Mouse (Mus musculus): ENCODE measurements around the gene L1cam. TPM values are rescaled to one million over a fixed set of nuclear protein-coding genes. Genes with fewer than 3 reads are reported as not detected.

The L1cam gene
- polyA plus RNA-seq, 1 experiment = 1.6 TPM

DNA sequence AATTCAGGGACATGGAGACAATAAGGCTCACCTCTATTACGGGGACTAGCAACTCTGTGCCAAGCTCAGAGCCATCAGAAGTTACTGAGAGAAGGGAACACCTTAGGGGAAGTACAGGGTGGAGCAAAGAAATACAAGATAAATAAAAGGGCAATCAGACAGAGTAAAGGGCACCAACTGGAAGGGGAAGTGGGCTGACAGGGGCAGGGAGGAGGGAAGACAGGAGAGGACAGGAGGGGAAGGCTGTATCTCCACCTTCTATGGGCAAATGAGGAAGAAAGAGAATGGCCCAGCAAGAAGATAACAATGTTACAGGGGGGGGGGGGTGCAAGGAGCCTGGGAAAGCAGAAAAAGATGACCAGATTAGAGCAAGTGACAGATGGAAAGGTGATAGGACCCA is 18.9 kb downstream of the L1cam start:
- no peak for DNase-seq (ENCODE audit: low read depth)

GRCm38 (mm10) chrX:73875881-73876280 is 20.0 kb downstream of the L1cam start:
- no peak for DNase-seq (ENCODE audit: low read depth)

DNA sequence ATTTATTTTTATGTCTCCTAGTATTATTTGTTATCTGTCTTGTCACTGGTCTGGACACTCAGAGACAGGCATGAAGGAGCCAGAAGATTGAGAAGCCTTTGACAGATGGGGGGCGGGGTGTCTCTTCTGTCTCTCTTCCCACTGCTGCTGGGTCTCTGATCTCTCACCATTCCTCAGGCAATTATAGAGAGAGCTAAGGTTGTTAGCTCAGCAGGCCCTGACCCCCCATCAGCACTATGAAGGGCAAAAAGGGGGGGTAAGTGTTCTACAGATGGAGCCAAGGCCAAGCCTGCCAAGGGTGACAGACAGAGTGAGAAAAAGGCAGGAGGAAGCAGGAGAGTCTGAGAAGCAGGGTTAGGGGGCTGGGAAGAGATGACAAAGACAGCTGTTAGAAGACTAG is 23.9 kb downstream of the L1cam start:
- DNase-seq (ENCODE audit: low read depth) = no peak

DNA sequence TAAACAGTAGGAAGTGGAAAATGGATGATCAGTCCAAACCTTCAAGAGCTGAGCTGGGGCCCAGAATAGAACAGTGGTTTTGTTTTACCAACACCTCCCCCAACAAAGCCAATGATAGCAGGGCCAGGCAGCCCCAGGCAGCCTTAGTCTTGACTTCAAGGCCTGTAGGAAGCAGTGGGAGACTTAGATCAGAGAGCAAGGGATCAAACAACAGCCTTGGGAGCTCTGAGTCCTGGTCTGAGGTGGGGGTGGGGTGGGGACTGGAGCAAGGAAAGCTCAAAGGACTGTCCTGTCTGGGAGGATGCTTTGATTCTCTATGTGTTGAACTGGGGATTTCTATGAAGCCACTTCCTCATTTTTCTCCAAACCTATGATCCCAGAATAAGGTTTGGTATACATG is 24.4 kb downstream of the L1cam start:
- no peak for DNase-seq (ENCODE audit: low read depth)

- no peak for DNase-seq (ENCODE audit: low read depth)
These were observed 26.6 kb downstream of the L1cam start for GRCm38 (mm10) chrX:73869334-73869733.

DNA sequence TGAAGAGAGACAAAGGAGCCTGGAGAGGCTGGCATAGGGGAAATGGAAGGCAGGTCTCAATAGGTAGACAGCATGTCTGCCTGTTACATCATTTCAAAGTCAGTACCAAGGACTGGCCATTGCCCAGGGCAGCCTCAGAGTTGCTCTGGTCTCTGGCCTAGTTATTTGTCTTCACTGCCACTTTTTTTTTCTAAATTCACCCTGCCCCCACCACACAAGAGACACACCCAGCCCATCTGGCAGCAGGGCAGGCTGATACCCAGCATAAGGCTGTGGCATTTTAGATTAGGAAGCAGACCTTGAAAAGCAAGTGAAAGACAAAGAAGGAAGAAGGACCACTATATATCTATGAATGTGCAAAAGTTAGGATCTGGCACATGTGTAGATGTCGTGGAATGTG is 28.1 kb downstream of the L1cam start:
- no peak for DNase-seq (ENCODE audit: low read depth)

- no peak for DNase-seq (ENCODE audit: low read depth)
These were observed 28.6 kb downstream of the L1cam start for GRCm38 (mm10) chrX:73867256-73867655.

DNA sequence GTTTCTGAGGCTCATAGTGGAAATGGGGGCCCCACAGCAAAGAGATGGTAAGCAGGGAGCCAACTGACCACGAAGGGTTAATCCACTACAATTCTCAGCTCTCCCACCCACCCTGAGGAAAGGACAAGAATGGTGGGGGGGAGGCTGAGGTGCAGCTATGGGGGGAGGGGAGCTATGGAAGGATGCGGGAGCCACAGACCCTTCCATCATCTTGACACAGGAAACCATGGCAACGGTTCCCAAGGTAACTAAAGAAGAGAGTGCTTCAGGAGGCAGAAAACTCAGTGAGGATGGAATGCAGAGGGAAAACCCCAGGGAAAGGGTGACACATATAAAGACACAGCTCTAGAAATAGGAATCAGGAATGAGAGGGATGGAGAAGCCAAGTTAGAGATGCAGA is 31.2 kb downstream of the L1cam start:
- no peak for DNase-seq (ENCODE audit: low read depth)

GRCm38 (mm10) chrX:73855087-73855408 is 40.9 kb downstream of the L1cam start:
- DNase-seq (ENCODE audit: low read depth) = no peak

DNA sequence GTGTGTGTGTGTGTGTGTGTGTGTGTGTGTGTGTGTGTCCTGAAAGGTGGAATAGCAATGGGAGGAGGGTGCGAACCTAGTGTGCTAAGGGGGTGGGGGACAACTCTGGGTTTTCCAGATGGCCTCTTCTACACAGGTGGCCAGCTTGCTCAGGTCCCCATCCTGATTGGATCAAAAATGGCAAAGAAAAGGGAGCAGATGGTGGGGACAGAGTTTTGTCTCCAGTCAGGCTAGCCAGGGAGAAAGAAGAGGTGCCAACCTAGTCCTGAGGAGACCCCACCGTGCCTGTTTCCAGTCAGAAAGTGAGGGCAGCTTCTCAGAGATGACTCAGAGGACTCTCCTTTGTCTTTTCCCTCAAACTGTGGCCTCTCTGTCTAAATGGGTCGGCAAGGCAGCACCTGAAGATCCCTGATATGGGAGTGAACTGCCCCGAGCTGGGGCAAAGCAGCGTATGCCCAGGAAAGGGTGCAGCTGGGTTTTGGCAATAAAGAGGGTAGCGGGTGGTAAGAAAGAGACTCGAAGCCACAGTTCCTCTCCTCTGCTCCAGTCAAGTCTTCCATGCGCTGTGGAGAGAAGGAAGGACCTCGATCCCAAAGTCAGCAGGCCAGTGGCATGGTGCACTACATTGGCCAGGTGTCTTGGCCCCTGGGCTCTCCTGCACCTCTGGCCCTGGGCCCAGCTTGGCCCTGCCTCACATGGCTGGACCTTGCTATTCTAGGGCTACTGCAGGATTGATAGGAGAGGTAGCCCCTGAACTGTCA is 41.4 kb downstream of the L1cam start:
- DNase-seq (ENCODE audit: low read depth) = no peak

DNA sequence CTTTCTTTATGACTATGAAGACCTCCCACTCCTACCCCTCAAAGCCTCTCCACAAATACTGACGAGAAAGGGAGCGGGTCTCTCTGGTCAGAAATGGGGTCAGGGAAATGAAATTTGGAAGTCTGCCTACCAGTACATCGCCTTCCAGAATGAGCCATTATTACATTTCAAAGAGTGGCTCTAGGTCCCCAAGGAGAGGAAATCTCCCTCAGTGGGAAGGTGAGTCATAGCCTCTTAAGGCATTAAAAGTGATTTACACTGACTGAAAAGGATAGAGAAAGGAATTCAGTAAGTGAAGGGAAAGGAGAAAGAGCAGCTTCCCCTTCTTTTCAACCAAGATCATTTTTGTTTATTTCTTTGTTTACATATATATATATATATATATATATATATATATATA is 59.2 kb downstream of the L1cam start:
- DNase-seq (ENCODE audit: low read depth) = no peak

- peak; percentile 59 for DNase-seq (ENCODE audit: low read depth)
These were observed 60.2 kb downstream of the L1cam start for GRCm38 (mm10) chrX:73835731-73836130.

DNA sequence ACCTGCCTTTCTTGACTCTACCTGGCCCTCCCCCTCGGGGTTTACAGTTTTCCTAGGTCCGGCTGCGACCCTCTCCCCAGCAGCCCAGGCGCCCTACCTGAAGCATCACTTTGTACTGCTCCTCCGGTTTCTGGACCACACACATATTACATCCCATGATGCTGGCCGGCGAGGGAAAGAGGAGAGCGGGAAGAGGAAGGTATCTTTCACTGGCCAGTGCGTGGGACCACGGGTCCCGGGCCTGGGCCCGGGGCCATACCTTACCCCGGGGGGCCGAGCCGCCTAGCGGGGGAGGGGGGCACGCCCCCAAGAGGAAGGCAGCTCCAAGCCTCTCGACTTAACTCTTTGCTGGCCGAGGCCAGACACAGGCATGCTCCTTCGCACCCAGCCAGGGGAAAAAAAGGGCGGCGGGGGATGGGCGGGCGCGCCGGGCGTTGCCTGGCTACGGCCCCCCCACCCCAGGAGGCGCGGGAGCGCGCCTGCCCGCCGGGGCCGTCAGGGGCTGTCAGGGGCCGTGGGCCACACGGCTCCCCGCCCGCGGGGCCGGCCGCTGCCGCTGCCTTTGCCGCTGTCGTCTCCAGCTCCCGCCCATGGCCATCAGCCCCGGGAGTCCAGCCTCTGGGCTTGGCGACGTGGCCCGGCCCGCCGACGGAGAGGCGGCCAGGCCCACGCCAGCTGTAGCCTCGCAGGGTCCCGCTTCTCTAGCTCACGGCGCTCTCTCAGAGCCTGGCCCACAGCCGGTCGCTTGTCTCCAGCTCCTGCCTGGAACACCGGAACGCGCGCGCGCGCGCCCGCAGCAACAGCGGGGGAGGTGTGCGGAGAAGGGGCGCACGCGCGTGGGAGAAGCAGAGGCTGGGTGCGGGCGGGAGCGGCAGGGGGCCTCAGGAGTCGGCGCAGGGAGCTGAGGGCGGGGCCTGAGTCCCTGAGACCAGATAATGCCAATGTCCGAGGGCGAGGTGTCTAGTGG is 71.4 kb downstream of the L1cam start, which contains the start of gene Pdzd4:
Gene Pdzd4 (minus strand): TSS at position 785 of the 967 bp plus-strand sequence.
- no peak for DNase-seq (ENCODE audit: low read depth)

DNA sequence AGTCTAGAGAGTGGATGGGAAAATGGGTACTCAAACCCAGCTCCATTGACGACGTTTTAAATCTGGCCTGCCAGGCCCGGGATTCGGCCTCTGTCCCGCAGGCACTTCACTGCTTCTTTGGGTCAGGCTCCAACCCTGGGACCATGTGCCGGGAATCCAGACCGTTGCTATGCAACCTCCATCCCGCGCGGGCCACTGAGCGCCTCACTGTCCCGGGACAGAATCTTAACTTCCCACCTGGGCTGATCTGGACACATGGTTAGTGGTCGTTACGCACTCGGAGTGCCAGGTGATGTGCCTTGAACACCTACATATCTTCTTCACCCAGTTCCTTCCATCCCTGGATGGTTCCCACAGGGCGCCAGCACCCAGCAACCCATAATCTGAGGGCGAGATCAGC is 72.2 kb downstream of the L1cam start:
- DNase-seq (ENCODE audit: low read depth) = no peak

DNA sequence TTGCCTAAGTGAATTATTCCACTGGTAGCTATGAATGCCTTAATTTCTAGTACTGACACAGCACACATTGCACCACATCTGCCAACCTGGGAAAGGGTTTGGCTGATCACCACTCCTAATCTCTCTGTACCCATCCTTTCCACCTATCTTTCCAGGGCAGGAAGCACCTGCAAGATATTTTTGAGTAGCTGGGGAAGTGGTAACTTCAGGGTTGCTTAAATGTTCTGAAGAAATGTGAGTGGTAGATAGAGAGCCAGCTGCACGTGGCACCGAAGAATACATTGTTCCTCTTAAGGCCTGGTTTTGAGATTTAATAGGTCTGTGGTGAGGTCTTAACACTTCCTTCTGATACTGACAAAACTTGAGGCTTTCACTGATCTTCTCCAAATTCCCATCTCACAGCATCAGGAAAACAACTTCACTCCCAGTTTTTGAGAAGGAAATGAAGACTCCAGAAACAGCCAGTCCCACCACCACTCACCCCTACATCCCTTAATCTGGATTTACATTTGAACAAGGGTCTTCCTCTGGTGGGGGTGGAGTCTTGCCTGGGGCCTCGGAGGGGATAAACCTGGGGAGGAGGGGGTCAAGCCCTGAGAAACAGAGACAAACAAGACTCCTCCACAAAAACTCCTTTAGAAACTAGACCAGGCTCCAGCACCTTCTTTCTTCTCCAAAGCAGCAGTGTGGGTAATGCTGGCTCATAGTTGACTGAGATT is 79.2 kb downstream of the L1cam start:
- no peak for DNase-seq (ENCODE audit: low read depth)

DNA sequence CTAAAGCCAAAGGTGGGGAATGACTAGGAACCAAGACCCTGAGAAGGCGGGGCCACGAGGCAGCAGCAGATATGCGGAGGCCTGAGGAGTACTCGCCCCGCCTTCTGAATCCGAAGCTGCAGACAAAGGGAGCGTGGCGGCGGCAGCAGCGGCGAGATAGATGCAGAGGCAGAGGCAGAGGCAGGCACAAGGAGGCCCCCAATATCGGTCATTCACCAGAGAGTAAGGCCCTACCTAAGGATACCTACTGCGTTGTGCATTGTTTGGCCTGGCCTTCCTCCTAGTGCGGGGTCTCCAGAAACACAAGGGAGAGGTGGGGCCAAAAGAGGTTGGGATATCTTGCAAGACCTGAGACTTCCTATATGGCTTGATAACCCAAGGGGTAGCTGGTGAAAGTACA is 80.8 kb downstream of the L1cam start:
- no peak for DNase-seq (ENCODE audit: low read depth)

GRCm38 (mm10) chrX:73805814-73806213 is 90.1 kb downstream of the L1cam start:
- DNase-seq (ENCODE audit: low read depth) = no peak

Other genes starting within 250 kb of the L1cam start
- 13.0 and 19.9 TPM in 2 replicates for gene Pnck, start 236.0 kb downstream of the L1cam start, polyA plus RNA-seq (2012; rRNA removed)
- gene Slc6a8, start 223.0 kb downstream of the L1cam start, polyA plus RNA-seq (2012; rRNA removed) = 29.2 and 31.7 TPM in 2 replicates
- 101 and 136 TPM in 2 replicates for gene Bcap31, start 179.9 kb downstream of the L1cam start, polyA plus RNA-seq (2012; rRNA removed)
- gene Abcd1, start 179.5 kb downstream of the L1cam start, polyA plus RNA-seq (2012; rRNA removed) = 20.6 and 21.6 TPM in 2 replicates
- 0.88 and 1.6 TPM in 2 replicates for gene Plxnb3, start 139.0 kb downstream of the L1cam start, polyA plus RNA-seq (2012; rRNA removed)
- 3.8 and 4.6 TPM in 2 replicates for gene Srpk3, start 121.7 kb downstream of the L1cam start, polyA plus RNA-seq (2012; rRNA removed)
- 303 and 377 TPM in 2 replicates for gene Idh3g, start 109.2 kb downstream of the L1cam start, polyA plus RNA-seq (2012; rRNA removed)
- gene Ssr4, start 109.1 kb downstream of the L1cam start, polyA plus RNA-seq (2012; rRNA removed) = 419 and 485 TPM in 2 replicates
- gene Pdzd4, start 71.1 kb downstream of the L1cam start, polyA plus RNA-seq (2012; rRNA removed) = 1.7 and 2.2 TPM in 2 replicates
- gene Avpr2, start 4.0 kb downstream of the L1cam start, polyA plus RNA-seq (2012; rRNA removed) = not detected in 2 replicates
- gene Arhgap4, start 25.8 kb upstream of the L1cam start, polyA plus RNA-seq (2012; rRNA removed) = 9.2 TPM in 2 replicates
- 63.3 and 74.8 TPM in 2 replicates for gene Naa10, start 25.8 kb upstream of the L1cam start, polyA plus RNA-seq (2012; rRNA removed)
- gene Renbp, start 34.7 kb upstream of the L1cam start, polyA plus RNA-seq (2012; rRNA removed) = 33.3 and 35.8 TPM in 2 replicates
- 36.2 and 66.9 TPM in 2 replicates for gene Hcfc1, start 70.3 kb upstream of the L1cam start, polyA plus RNA-seq (2012; rRNA removed)
- 230 and 236 TPM in 2 replicates for gene Irak1, start 127.8 kb upstream of the L1cam start, polyA plus RNA-seq (2012; rRNA removed)
- 1.7 TPM in 2 replicates for gene Opn1mw, start 231.4 kb upstream of the L1cam start, polyA plus RNA-seq (2012; rRNA removed)
- 7.8 and 16.5 TPM in 2 replicates for gene Mecp2, start 239.3 kb upstream of the L1cam start, polyA plus RNA-seq (2012; rRNA removed)

Measured in gonadal fat pad, adult 2 months (tissue).